Mouse (Mus musculus): ENCODE measurements at regions not wholly inside any gene's neighbourhood (a gene's known extent, or its start where the extent isn't known, plus 50 kb on each side); places are given as distances from the start of the nearest gene placed in this dataset.

DNA sequence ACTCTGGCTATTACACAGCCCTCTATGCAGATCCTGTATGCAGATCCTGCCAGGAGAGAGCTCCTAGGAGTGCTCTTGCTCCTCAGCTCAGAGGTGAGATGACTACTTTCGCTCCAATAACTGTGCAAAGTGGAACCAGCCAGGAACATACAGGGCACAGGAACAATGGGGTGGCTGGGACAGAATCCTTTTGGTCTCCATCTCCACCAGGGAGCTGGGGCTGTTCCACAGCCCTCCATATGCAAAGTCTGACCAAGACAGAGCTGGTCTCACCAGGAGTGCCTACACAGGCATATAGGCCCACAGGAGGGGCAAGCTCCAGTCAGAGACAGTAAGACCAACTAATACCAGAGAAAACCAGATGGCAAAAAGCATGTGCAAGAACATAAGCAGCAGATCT, 1081.1 kb downstream of the Fscb start:
- TF ChIP-seq POU5F1 (IDR thresholded peaks at IDR 0.05; ENCODE audit: borderline replicate concordance, low read length) = no peak
- no peak for TF ChIP-seq NANOG (IDR thresholded peaks at IDR 0.05; ENCODE audit: borderline replicate concordance, low read length)
- TF ChIP-seq CTCF (conservative IDR thresholded peaks at IDR 0.05; ENCODE audit: low read length) = no peak
- H3K36me3 ChIP-seq (ENCODE audit: insufficient read depth, low read length) = no peaks in the 10 kb centered on the region
- H3K27me3 ChIP-seq (ENCODE audit: insufficient read depth, low read length) = no peaks in the 10 kb centered on the region
- no peaks in the 10 kb centered on the region for H3K4me1 ChIP-seq (replicated peaks; ENCODE audit: low read depth, low read length)
- peak overlapping the region; percentile 61 for H3K4me3 ChIP-seq (replicated peaks; ENCODE audit: low read length)
- no peaks in the 10 kb centered on the region for H3K9me3 ChIP-seq (ENCODE audit: low read length)

DNA sequence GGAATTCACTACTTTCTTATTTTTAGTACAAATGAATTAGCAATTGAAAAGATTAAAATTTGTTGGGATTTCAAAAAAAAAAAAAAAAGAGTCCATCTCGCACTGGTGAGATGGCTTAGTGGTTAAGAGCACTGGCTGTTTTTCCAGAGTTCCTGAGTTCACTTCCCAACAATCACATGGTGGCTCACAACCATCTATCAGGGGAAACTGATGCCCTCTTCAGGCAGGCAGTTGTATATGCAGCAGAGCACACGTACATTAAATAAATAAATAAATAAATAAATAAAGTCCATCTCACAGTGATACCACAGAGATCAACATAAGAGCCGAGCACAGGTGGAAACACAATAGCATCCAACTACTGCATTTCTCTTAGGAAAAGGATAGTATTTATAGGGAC, 1093.8 kb downstream of the Fscb start:
- no peaks in the 10 kb centered on the region for H3K9me3 ChIP-seq (ENCODE audit: low read length)
- TF ChIP-seq CTCF (conservative IDR thresholded peaks at IDR 0.05; ENCODE audit: low read length) (peak; percentile 49), NANOG (IDR thresholded peaks at IDR 0.05; ENCODE audit: borderline replicate concordance, low read length) (no peak)
- no peak overlapping the region for H3K4me3 ChIP-seq (replicated peaks; ENCODE audit: low read length)
- H3K27me3 ChIP-seq (ENCODE audit: insufficient read depth, low read length) = no peaks in the 10 kb centered on the region
- H3K36me3 ChIP-seq (ENCODE audit: insufficient read depth, low read length) = no peaks in the 10 kb centered on the region
- no peaks in the 10 kb centered on the region for H3K4me1 ChIP-seq (replicated peaks; ENCODE audit: low read depth, low read length)

DNA sequence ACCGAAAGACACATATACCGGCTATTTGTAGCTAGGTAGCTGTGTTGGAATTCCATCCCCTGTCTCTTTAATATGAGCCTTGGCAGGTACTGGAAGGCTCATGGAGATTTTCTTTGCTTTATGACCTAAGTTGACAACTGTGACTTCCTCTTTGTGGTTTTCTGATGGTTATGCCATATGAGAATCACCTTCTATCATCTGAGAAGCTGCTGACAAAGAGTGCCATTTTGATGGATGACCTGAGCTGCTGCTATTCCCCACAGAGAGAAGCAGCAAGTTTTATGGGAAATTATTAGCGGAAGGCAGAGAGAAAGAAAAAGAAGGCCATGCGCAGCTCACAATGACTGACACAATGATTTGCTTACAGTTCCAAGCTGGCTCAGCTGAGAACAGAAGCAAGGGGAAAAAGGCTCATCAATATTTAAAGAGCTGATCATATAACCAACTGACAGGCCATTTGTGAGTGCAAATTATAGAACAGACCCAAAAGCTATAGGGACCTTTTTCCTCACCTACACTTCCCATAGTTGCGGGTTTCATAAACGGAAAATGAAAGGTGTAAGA, 1105.1 kb downstream of the Fscb start:
- Histone ChIP-seq H3K9me3 (ENCODE audit: low read length) (peaks cover 3% of the 10 kb centered on the region), H3K4me1 (replicated peaks; ENCODE audit: low read depth, low read length) (no peaks in the 10 kb centered on the region), H3K27me3 (ENCODE audit: insufficient read depth, low read length) (no peaks in the 10 kb centered on the region), H3K36me3 (ENCODE audit: insufficient read depth, low read length) (no peaks in the 10 kb centered on the region), H3K4me3 (replicated peaks; ENCODE audit: low read length) (no peak overlapping the region)
- no peak for TF ChIP-seq POU5F1 (IDR thresholded peaks at IDR 0.05; ENCODE audit: borderline replicate concordance, low read length)
- no peak for TF ChIP-seq CTCF (conservative IDR thresholded peaks at IDR 0.05; ENCODE audit: low read length)
- TF ChIP-seq NANOG (IDR thresholded peaks at IDR 0.05; ENCODE audit: borderline replicate concordance, low read length) = no peak

Data from E14TG2a.4 (cell line).